Mouse (Mus musculus): Measurements from ENCODE around the gene Insm1.

- TF ChIP-seq CTCF (IDR thresholded peaks at IDR 0.05; ENCODE audit: borderline replicate concordance, extremely low read depth, insufficient read depth, insufficient read length) (no peak), POLR2A (IDR thresholded peaks at IDR 0.05; ENCODE audit: borderline replicate concordance, extremely low read depth, insufficient read depth, insufficient read length, poor library complexity, severe bottlenecking) (no peak)
These were observed 25.9 kb downstream of the Insm1 start for GRCm38 (mm10) chr2:146247576-146247975.

All from brain, embryonic 14.5 days (tissue).